Comparison of ENCODE assay signal across 10 mouse cellular contexts in the genomic region with DNA sequence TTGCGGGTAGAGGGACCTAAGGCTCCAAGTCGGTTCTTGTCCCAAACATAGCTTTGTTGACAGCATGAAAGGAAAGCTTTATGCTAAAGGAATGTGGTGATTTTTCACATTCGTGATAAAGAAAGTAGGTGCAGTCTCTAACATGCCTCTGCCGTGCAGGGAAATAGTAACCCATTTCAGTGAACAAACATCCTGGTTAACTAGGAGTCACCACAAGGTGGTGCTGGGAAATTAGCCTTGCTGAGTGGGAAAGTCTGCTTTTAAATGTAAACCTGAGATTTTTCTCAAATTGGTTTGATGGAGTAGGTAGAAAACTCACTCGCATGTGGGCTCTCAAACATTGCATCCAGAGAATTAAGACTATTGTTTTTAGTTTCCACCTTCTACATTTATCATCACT. TPM values are rescaled to one million over a fixed set of nuclear protein-coding genes. Genes with fewer than 3 reads are reported as not detected.
DNase-seq lines count a peak whose midpoint lies in the region; ATAC-seq and TF ChIP-seq lines count a peak whose summit lies in the region.
"Had no signal": no experiment of that assay in that cellular context is flagged by ENCODE, and none has a peak within 500 bp of the region (broad histone marks: within the 10 kb centered on the region; RNA-seq: fewer than 3 reads in every experiment).

No protein-coding gene starts in this region.

- ATAC-seq in forebrain, postnatal 0 days: peak; percentile 68; the same call in 1 of the 2 replicates
- ATAC-seq in liver, embryonic 14.5 days (ENCODE audit: insufficient read depth): no peak
- ATAC-seq in liver, embryonic 11.5 days (replicated peaks; ENCODE audit: low FRiP score): no peak
- ATAC-seq in megakaryocyte progenitor cell, adult 5-6 weeks (replicated peaks; ENCODE audit: poor library complexity): no peak

- TF ChIP-seq CTCF in forebrain, postnatal 0 days (IDR thresholded peaks at IDR 0.05; ENCODE audit: low read depth): peak; percentile 81
- TF ChIP-seq CTCF in liver, embryonic 14.5 days (IDR thresholded peaks at IDR 0.05; ENCODE audit: low read depth): peak; percentile 22; the same call in 1 of the 2 replicates

- intact Hi-C loops in left cerebral cortex, postnatal 25 days (cut with DNase I): loop anchor here (1.0 to 5.0 kb wide), 2 partner anchors 153 to 218 kb away; no protein-coding TSS in a partner anchor

- no peak for TF ChIP-seq EP300 in liver, embryonic 14.5 days (IDR thresholded peaks at IDR 0.05; ENCODE audit: low read depth)

- DNase-seq in forebrain, postnatal 0 days: peak; percentile 70
- DNase-seq in forebrain, embryonic 10.5 days (ENCODE audit: extremely low spot score, low spot score): no peak
- no peak for DNase-seq in liver, embryonic 14.5 days (ENCODE audit: low read depth in 3 of 3, low spot score in 3 of 3)
- DNase-seq in liver, embryonic 11.5 days (ENCODE audit: low spot score): no peak
- peak; percentile 17 for DNase-seq in NIH3T3 (ENCODE audit: low read depth)
- peak; percentile 45 to 63 for DNase-seq in left cerebral cortex, postnatal 25 days (ENCODE audit: low spot score in 2 of 2)
- DNase-seq in spleen, postnatal 36 days (ENCODE audit: low spot score in 2 of 2): no peak
- DNase-seq: gastrocnemius, postnatal 25 days had no signal

- H3K36me3 ChIP-seq in forebrain, postnatal 0 days (ENCODE audit: insufficient read depth): no peaks in the 10 kb centered on the region
- 0 out of 2 replicates have a peak, but pooled peaks cover 5% of the 10 kb centered on the region for H3K36me3 ChIP-seq in forebrain, embryonic 10.5 days (replicated peaks)
- H3K36me3 ChIP-seq in liver, embryonic 14.5 days (replicated peaks; ENCODE audit: control insufficient read depth, insufficient read depth, low read depth): no peaks in the 10 kb centered on the region
- no peaks in the 10 kb centered on the region for H3K36me3 ChIP-seq in liver, embryonic 11.5 days (ENCODE audit: control insufficient read depth, insufficient read depth, low read length)

- H3K9ac ChIP-seq in forebrain, postnatal 0 days: no peak overlapping the region
- H3K9ac ChIP-seq in liver, embryonic 14.5 days (replicated peaks): no peak overlapping the region
- H3K9ac ChIP-seq in liver, embryonic 11.5 days (ENCODE audit: low read depth, low read length): no peak overlapping the region

- no peaks in the 10 kb centered on the region for H3K4me1 ChIP-seq in forebrain, postnatal 0 days (ENCODE audit: insufficient read depth)
- peaks cover 9% of the 10 kb centered on the region for H3K4me1 ChIP-seq in forebrain, embryonic 10.5 days
- no peaks in the 10 kb centered on the region for H3K4me1 ChIP-seq in liver, embryonic 14.5 days (replicated peaks; ENCODE audit: control insufficient read depth in 2 of 2, insufficient read depth in 2 of 2, low read length in 1 of 2)
- no peaks in the 10 kb centered on the region for H3K4me1 ChIP-seq in liver, embryonic 11.5 days (replicated peaks; ENCODE audit: control insufficient read depth, insufficient read depth, low read length)

- 61% methylated on average over 5 of the region's 5 CpGs for whole genome bisulfite sequencing in forebrain, postnatal 0 days
- WGBS in forebrain, embryonic 10.5 days: 82% methylated on average over 5 of the region's 5 CpGs
- 76% methylated on average over 5 of the region's 5 CpGs for WGBS in liver, embryonic 14.5 days (ENCODE audit: insufficient replicate concordance)
- 74% methylated on average over 5 of the region's 5 CpGs for WGBS in liver, embryonic 11.5 days

- H3K9me3 ChIP-seq in forebrain, postnatal 0 days (ENCODE audit: low read length): no peaks in the 10 kb centered on the region
- H3K9me3 ChIP-seq in forebrain, embryonic 10.5 days: no peaks in the 10 kb centered on the region
- H3K9me3 ChIP-seq in liver, embryonic 14.5 days (ENCODE audit: control insufficient read depth, low read length): no peaks in the 10 kb centered on the region
- H3K9me3 ChIP-seq in liver, embryonic 11.5 days (ENCODE audit: control insufficient read depth, low read length): no peaks in the 10 kb centered on the region

- H3K27ac ChIP-seq in forebrain, postnatal 0 days (ENCODE audit: low read depth, low read length): no peak overlapping the region
- H3K27ac ChIP-seq in forebrain, embryonic 10.5 days: no peak overlapping the region
- no peak overlapping the region for H3K27ac ChIP-seq in liver, embryonic 14.5 days
- no peak overlapping the region for H3K27ac ChIP-seq in liver, embryonic 11.5 days (ENCODE audit: low read depth, low read length)
- H3K27ac ChIP-seq: macrophage had no signal

- H3K4me2 ChIP-seq in forebrain, postnatal 0 days (ENCODE audit: low read depth): no peak overlapping the region
- no peak overlapping the region for H3K4me2 ChIP-seq in liver, embryonic 14.5 days (ENCODE audit: low read depth)
- no peak overlapping the region for H3K4me2 ChIP-seq in liver, embryonic 11.5 days

- H3K27me3 ChIP-seq in forebrain, postnatal 0 days (ENCODE audit: insufficient read depth, low read length): no peaks in the 10 kb centered on the region
- no peaks in the 10 kb centered on the region for H3K27me3 ChIP-seq in forebrain, embryonic 10.5 days (ENCODE audit: poor library complexity, severe bottlenecking)
- no peaks in the 10 kb centered on the region for H3K27me3 ChIP-seq in liver, embryonic 14.5 days (ENCODE audit: control insufficient read depth, insufficient read depth, low read length)
- no peaks in the 10 kb centered on the region for H3K27me3 ChIP-seq in liver, embryonic 11.5 days (replicated peaks; ENCODE audit: control insufficient read depth, insufficient read depth, low read length)

- H3K4me3 ChIP-seq in forebrain, postnatal 0 days (ENCODE audit: low read depth, low read length): no peak overlapping the region
- no peak overlapping the region for H3K4me3 ChIP-seq in forebrain, embryonic 10.5 days
- no peak overlapping the region for H3K4me3 ChIP-seq in liver, embryonic 14.5 days (ENCODE audit: insufficient read depth in 1 of 2, low read depth in 2 of 2, low read length in 2 of 2)
- H3K4me3 ChIP-seq in liver, embryonic 11.5 days (ENCODE audit: low read depth, low read length): no peak overlapping the region

RNA-seq across cellular contexts. Expression of a gene that starts 43.0 kb away (rescaled TPM):
- total RNA-seq in forebrain, postnatal 0 days (2014; rRNA removed): 0.10 and 1.1 TPM in 2 replicates
- polyA plus RNA-seq in forebrain, postnatal 0 days (2015; fragmentation: Nextera tagmentation; extraction: Ambion mirVana): 0.38 and 0.39 TPM in 2 replicates
- 1.9 and 2.2 TPM in 2 replicates for polyA plus RNA-seq in forebrain, embryonic 10.5 days (2016; fragmentation: Nextera tagmentation; extraction: Ambion mirVana)
- 7.9 and 10.9 TPM in 2 replicates for polyA plus RNA-seq in liver, embryonic 14.5 days (2012; rRNA removed)
- 10.7 and 13.3 TPM in 2 replicates for polyA plus RNA-seq in liver, embryonic 14.5 days (2014; fragmentation: Nextera tagmentation; extraction: Ambion mirVana)
- polyA plus RNA-seq in liver, embryonic 11.5 days (2014; fragmentation: Nextera tagmentation; extraction: Ambion mirVana): 29.5 and 33.0 TPM in 2 replicates
- total RNA-seq in left cerebral cortex, postnatal 25 days (2021): 1 to 10 TPM; 1.1 to 1.5 TPM
- 0.73 and 1.0 TPM in 2 replicates for total RNA-seq in megakaryocyte progenitor cell, adult 5-6 weeks (2015)
- 0.07 TPM in 1 of 2 replicates, not detected in the other for total RNA-seq in megakaryocyte progenitor cell, adult 5-6 weeks (2017)
- total RNA-seq: gastrocnemius, postnatal 25 days had no signal

Comparison
In these comparisons a context has a peak if more than half of its experiments do, and no peak if none do; other contexts are left out.
1. DNase-seq: peak in forebrain, postnatal 0 days (single experiment), NIH3T3 (single experiment) and left cerebral cortex, postnatal 25 days (2 of 2); none in forebrain, embryonic 10.5 days (single experiment), liver, embryonic 14.5 days (0 of 3), liver, embryonic 11.5 days (single experiment) and spleen, postnatal 36 days (0 of 2).